Mouse (Mus musculus): ENCODE data around the gene Gm8257.
"Not testable (repeated sequence)": the region's sequence is repeated elsewhere in the genome, so short reads cannot be mapped to it uniquely, and the experiment has no call there.

Gene Gm8257

DNA sequence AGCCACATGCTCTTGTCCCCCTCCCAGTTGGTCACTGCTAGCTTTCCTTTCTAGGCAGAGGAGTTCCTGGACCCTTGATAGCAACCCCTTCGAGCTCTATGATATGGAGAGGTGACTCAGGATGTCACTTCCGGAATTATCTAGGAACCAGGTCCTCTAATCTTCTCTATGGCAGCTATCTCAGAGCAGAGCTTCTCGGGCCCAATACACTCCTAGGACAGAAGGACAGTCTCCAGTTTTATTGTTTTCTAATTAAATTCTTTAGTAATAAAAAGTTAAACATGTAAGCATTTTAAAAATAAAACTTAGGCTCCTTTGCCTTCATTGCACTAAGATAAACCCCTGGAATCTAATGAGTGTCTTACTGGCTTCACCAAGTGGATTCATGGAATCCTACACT, at the start of gene Gm8257:
TSS of gene Gm8257 (minus strand) at position 101 of the 400 bp plus-strand sequence.
- DNase-seq (ENCODE audit: low spot score), result not testable (repeated sequence)

DNA sequence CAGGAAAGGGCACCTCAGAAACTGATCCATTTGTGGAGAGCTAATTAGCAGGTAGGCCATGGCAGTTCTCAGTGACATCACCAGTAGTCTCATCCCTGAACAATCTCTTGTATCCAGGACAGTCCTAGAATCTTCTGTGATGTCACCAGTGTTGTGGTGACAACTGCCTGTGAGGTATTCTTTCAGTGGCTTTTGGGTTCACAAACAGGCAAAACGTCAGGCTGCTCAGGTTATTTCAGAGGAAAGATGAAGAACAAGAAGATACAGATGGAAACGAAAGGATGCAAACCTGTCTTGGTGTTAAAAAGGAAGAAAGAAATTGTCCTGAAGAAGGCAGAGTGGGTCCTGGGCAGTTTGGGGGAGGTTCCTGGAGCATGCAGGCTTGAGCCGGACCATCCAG, 44.0 kb upstream of the Gm8257 start, which contains the start of gene Gm8267:
TSS of gene Gm8267 (minus strand) at position 101 of the 400 bp plus-strand sequence.
- no peak for DNase-seq (ENCODE audit: low spot score)

GRCm38 (mm10) chr14:44742789-44743188, 36.5 kb upstream of the Gm8257 start:
- DNase-seq (ENCODE audit: low spot score), result not testable (repeated sequence)

DNA sequence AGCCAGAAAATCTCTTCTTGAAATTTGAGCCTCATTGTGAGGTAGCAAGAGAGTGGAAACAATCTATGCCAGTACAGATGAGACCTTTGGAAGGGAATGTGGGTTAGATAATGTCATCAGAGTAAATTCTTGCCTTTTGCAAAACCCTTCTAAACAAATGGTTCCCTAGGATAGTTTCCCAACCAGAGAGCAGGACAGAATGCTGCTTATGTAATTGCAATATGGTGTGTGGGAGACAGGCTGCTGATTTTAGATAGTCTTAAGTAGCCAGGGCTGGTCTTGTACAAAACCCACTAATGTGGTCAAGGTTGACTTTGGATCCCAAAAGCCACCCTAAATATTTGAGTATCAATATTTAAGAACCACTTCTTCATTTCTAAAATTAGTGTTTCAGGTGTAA, 24.5 kb upstream of the Gm8257 start:
- DNase-seq (ENCODE audit: low spot score), result not testable (repeated sequence)

- not testable (repeated sequence) for DNase-seq (ENCODE audit: low spot score)
Observed at GRCm38 (mm10) chr14:44627737-44628136, 78.5 kb downstream of the Gm8257 start, which contains the start of gene Gm5624. Gene Gm5624, minus strand, starts transcription at chr14:44627938.
